Mouse (Mus musculus): Measurements from ENCODE around the gene Elmod3. TPM values are rescaled to one million over a fixed set of nuclear protein-coding genes. Genes with fewer than 3 reads are reported as not detected.

The Elmod3 gene
- polyA plus RNA-seq, 1 experiment = 24.2 TPM

DNA sequence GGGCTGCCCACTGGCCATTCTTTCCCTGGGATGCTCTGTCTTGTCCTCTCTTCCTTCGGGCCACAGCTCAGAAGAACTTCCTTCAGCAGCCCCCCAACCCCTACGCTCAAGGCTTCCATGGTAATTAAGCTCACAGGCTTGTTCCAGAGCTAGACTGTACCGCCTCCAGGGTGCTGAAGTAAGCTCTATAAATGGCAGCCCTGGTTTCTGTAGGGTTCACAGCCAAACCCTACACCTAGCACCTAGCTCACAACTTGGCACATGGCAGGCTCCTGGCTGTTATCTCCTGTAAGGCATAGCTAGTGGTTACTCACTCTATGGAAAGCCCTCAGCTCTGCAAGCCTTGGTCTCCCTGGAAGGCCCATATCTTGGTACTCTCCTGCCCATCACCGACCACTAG is 65.6 kb downstream of the Elmod3 start:
- WGBS = 88% methylated on average over 4 of the region's 4 CpGs
- no peaks in the 10 kb centered on the region for H3K4me1 ChIP-seq (ENCODE audit: control insufficient read depth, insufficient read depth, low read length)
- DNase-seq = no peak
- H3K4me3 ChIP-seq (replicated peaks; ENCODE audit: extremely low read depth, low read depth, low read length) = no peak overlapping the region
- no peak for TF ChIP-seq CTCF (IDR thresholded peaks at IDR 0.05; ENCODE audit: insufficient read depth, low read length)
- no peak for TF ChIP-seq POLR2A (IDR thresholded peaks at IDR 0.05; ENCODE audit: borderline replicate concordance, extremely low read depth, low read depth, low read length)

GRCm38 (mm10) chr6:72528410-72529151 is 69.6 kb downstream of the Elmod3 start:
- H3K4me1 ChIP-seq (ENCODE audit: control insufficient read depth, insufficient read depth, low read length) = no peaks in the 10 kb centered on the region
- no peak for TF ChIP-seq CTCF (IDR thresholded peaks at IDR 0.05; ENCODE audit: insufficient read depth, low read length)
- no peak for TF ChIP-seq POLR2A (IDR thresholded peaks at IDR 0.05; ENCODE audit: borderline replicate concordance, extremely low read depth, low read depth, low read length)
- no peak overlapping the region for H3K4me3 ChIP-seq (replicated peaks; ENCODE audit: extremely low read depth, low read depth, low read length)
- 67% methylated on average over 10 of the region's 10 CpGs for WGBS
- DNase-seq = no peak

DNA sequence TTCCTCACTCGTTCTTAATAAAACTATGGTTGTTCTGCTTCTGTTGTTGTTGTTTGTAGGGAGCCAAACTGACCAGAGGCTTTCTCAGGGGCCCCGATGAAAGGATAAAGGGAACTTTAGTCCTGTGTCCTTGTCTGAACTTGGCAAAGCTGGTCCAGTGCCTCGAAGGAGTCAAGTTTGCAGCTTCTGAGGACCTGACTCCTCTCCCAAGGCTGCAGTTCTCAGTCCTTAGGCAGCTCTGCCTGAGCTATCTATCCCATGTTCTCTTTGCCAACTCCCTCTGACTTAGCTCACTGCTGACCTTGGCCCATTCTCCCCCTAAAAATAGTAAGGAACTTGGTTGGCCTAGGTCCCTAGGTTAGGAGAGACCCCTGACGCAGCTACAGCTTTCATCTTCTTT is 71.1 kb downstream of the Elmod3 start:
- DNase-seq = no peak
- WGBS = 70% methylated on average over 4 of the region's 4 CpGs
- TF ChIP-seq CTCF (IDR thresholded peaks at IDR 0.05; ENCODE audit: insufficient read depth, low read length) = no peak
- no peak for TF ChIP-seq POLR2A (IDR thresholded peaks at IDR 0.05; ENCODE audit: borderline replicate concordance, extremely low read depth, low read depth, low read length)
- H3K4me3 ChIP-seq (replicated peaks; ENCODE audit: extremely low read depth, low read depth, low read length) = no peak overlapping the region
- H3K4me1 ChIP-seq (ENCODE audit: control insufficient read depth, insufficient read depth, low read length) = no peaks in the 10 kb centered on the region

GRCm38 (mm10) chr6:72524160-72524559 is 74.1 kb downstream of the Elmod3 start:
- H3K4me1 ChIP-seq (ENCODE audit: control insufficient read depth, insufficient read depth, low read length) = 0 out of 2 replicates have a peak, but pooled peaks cover 2% of the 10 kb centered on the region
- H3K4me3 ChIP-seq (replicated peaks; ENCODE audit: extremely low read depth, low read depth, low read length) = no peak overlapping the region
- no peak for TF ChIP-seq POLR2A (IDR thresholded peaks at IDR 0.05; ENCODE audit: borderline replicate concordance, extremely low read depth, low read depth, low read length)
- TF ChIP-seq CTCF (IDR thresholded peaks at IDR 0.05; ENCODE audit: insufficient read depth, low read length) = no peak
- WGBS = 75% methylated on average over 2 of the region's 2 CpGs
- DNase-seq = no peak

- H3K4me1 ChIP-seq (ENCODE audit: control insufficient read depth, insufficient read depth, low read length) = 0 out of 2 replicates have a peak, but pooled peaks cover 2% of the 10 kb centered on the region
- 79% methylated on average over 4 of the region's 4 CpGs for WGBS
Observed at GRCm38 (mm10) chr6:72523222-72523621, 75.0 kb downstream of the Elmod3 start.

DNA sequence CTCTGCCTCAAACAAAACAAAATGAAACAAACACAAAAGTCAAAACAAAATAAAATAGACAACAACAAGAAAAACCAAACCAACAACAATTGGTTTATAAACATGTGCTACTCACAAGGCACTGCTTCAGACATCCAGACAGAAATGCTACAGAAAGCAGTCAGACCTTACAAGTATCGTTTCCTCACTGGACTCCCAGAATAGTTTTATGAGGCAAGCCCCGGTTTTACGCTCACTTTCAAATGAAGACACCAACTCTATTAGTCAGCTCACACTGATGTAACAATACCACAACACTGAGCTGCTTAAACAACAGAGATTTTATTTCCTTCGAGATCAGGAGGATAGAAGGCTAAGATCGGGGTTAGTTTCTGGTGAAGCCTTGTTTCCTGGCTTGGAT is 75.9 kb downstream of the Elmod3 start:
- DNase-seq = no peak
- WGBS = 75% methylated on average over 5 of the region's 5 CpGs
- TF ChIP-seq POLR2A (IDR thresholded peaks at IDR 0.05; ENCODE audit: borderline replicate concordance, extremely low read depth, low read depth, low read length) (no peak), CTCF (IDR thresholded peaks at IDR 0.05; ENCODE audit: insufficient read depth, low read length) (no peak)
- Histone ChIP-seq H3K4me3 (replicated peaks; ENCODE audit: extremely low read depth, low read depth, low read length) (no peak overlapping the region), H3K4me1 (ENCODE audit: control insufficient read depth, insufficient read depth, low read length) (0 out of 2 replicates have a peak, but pooled peaks cover 2% of the 10 kb centered on the region)

More at GRCm38 (mm10) chr6:72523222-72523621, 75.0 kb downstream of the Elmod3 start:
- DNase-seq = no peak
- TF ChIP-seq CTCF (IDR thresholded peaks at IDR 0.05; ENCODE audit: insufficient read depth, low read length) (no peak), POLR2A (IDR thresholded peaks at IDR 0.05; ENCODE audit: borderline replicate concordance, extremely low read depth, low read depth, low read length) (no peak)
- no peak overlapping the region for H3K4me3 ChIP-seq (replicated peaks; ENCODE audit: extremely low read depth, low read depth, low read length)

GRCm38 (mm10) chr6:72521607-72522006 is 76.6 kb downstream of the Elmod3 start, which contains the start of gene Sh2d6:
Gene Sh2d6, minus strand, starts transcription at chr6:72521707.
- TF ChIP-seq POLR2A (IDR thresholded peaks at IDR 0.05; ENCODE audit: borderline replicate concordance, extremely low read depth, low read depth, low read length) = no peak
- TF ChIP-seq CTCF (IDR thresholded peaks at IDR 0.05; ENCODE audit: insufficient read depth, low read length) = no peak
- 0 out of 2 replicates have a peak, but pooled peaks cover 2% of the 10 kb centered on the region for H3K4me1 ChIP-seq (ENCODE audit: control insufficient read depth, insufficient read depth, low read length)
- WGBS = 91% methylated on average over 5 of the region's 5 CpGs
- no peak within 1 kb of the TSS for H3K4me3 ChIP-seq (replicated peaks; ENCODE audit: extremely low read depth, low read depth, low read length)
- no peak for DNase-seq

DNA sequence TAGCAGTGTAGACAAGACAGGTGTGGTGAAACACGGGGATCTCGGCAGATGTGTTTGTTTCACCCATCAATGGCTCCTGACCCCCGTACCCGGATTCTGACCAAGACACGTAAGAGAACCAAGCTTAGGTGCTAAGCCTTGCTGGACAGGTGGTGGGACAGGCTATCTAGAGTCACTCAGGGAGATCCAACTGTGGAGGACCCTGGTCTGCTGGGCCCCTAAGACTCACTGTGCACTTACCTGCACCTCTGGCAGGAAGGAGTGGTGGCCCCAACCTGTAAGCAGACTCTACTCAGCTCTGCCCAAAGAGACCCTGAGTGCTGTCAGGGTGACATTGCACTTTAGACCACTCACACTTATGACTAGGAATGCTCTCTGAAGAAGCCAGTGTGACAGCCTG is 77.3 kb downstream of the Elmod3 start:
- Histone ChIP-seq H3K4me3 (replicated peaks; ENCODE audit: extremely low read depth, low read depth, low read length) (no peak overlapping the region), H3K4me1 (ENCODE audit: control insufficient read depth, insufficient read depth, low read length) (0 out of 2 replicates have a peak, but pooled peaks cover 2% of the 10 kb centered on the region)
- no peak for DNase-seq
- WGBS = 96% methylated on average over 5 of the region's 5 CpGs
- no peak for TF ChIP-seq CTCF (IDR thresholded peaks at IDR 0.05; ENCODE audit: insufficient read depth, low read length)
- TF ChIP-seq POLR2A (IDR thresholded peaks at IDR 0.05; ENCODE audit: borderline replicate concordance, extremely low read depth, low read depth, low read length) = no peak

DNA sequence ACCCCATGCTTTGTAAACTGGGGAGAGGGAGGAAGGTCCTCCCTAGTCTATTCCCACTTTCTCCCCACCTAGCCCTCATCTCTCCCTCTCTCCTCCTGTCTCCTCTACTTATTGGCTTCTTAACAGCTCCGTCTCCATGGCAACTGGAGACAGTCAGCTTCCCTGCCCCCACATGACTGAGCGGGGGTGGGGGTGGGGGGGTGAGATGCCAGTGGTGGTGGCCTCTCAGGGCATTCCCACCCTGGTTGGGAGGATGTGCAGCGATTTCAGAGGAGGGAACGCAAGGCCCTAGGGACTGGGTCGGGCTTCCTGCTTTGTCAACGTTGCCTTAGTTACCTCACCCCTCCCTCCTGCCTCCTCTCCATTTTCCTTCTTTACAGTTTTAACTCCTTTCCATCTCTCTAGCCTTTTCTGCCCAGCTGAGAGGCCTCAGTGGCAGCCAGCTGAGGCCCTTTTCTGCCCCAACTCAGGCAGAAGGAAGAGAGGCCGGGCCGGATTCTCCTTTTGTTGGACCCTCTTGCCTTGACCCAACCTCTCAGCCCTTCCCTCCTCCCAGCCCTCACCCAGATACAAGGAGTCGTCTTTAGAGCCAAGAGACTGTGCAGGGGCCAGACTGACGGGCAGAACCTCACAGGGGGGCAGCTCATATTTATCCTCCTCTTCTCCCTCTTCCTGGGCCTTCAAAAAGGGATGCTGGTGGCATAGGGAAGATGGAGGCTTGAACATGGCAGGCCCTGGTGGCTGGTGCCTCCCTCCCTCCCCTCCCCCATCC is 78.1 kb downstream of the Elmod3 start:
- DNase-seq = no peak
- H3K4me3 ChIP-seq (replicated peaks; ENCODE audit: extremely low read depth, low read depth, low read length) = no peak overlapping the region
- 0 out of 2 replicates have a peak, but pooled peaks cover 2% of the 10 kb centered on the region for H3K4me1 ChIP-seq (ENCODE audit: control insufficient read depth, insufficient read depth, low read length)
- WGBS = 35% methylated on average over 10 of the region's 10 CpGs
- TF ChIP-seq POLR2A (IDR thresholded peaks at IDR 0.05; ENCODE audit: borderline replicate concordance, extremely low read depth, low read depth, low read length) (no peak), CTCF (IDR thresholded peaks at IDR 0.05; ENCODE audit: insufficient read depth, low read length) (no peak)

All from lung, adult 2 months (tissue).